Mouse (Mus musculus) myocyte (in vitro differentiated cells): ENCODE measurements around the gene Pparg.

ENCODE experiments used
- CEBPB ChIP-seq: IDR thresholded peaks from 2 replicates; pipeline ENCODE4 v1.6.1; 2011; ENCODE audit warnings: mild to moderate bottlenecking, moderate library complexity; ENCODE audit not compliant: poor library complexity, insufficient read depth, severe bottlenecking
- E2F4 ChIP-seq: IDR thresholded peaks from one replicate; pipeline ENCODE4 v1.6.1; 2011; ENCODE audit warnings: mild to moderate bottlenecking, control low read depth, moderate library complexity; ENCODE audit not compliant: insufficient read depth
- MAX ChIP-seq: IDR thresholded peaks from one replicate; pipeline ENCODE4 v1.6.1; 2011; ENCODE audit warnings: low read depth, mild to moderate bottlenecking, control low read depth
- MYOD1 ChIP-seq, 3 experiments: IDR thresholded peaks; one replicate each; pipeline ENCODE4 v1.6.1; 2011; ENCODE audit warnings: control low read depth in 2 of 3, low read depth in 2 of 3, mild to moderate bottlenecking in 2 of 3, moderate library complexity in 1 of 3; ENCODE audit not compliant: insufficient read length in 2 of 3, control insufficient read depth in 1 of 3
- MYOG ChIP-seq, 3 experiments: IDR thresholded peaks; one replicate each; pipeline ENCODE4 v1.6.1; 2011; ENCODE audit warnings: control low read depth in 2 of 3, low read depth in 2 of 3, mild to moderate bottlenecking in 2 of 3; ENCODE audit not compliant: insufficient read length in 2 of 3, control insufficient read depth in 1 of 3, insufficient read depth in 1 of 3
- POLR2A ChIP-seq: IDR thresholded peaks from one replicate; pipeline ENCODE4 v1.6.1; 2011; ENCODE audit warnings: low read depth, mild to moderate bottlenecking, control low read depth, moderate library complexity; ENCODE audit not compliant: insufficient read length
- POLR2AphosphoS2 ChIP-seq: IDR thresholded peaks from one replicate; pipeline ENCODE4 v1.6.1; 2011; ENCODE audit warnings: low read depth, control low read depth; ENCODE audit not compliant: insufficient read length
- REST ChIP-seq: IDR thresholded peaks from one replicate; pipeline ENCODE4 v1.6.1; 2011; ENCODE audit warnings: mild to moderate bottlenecking, control low read depth, moderate library complexity; ENCODE audit not compliant: insufficient read depth, insufficient read length
- TCF12 ChIP-seq: IDR thresholded peaks from one replicate; pipeline ENCODE4 v1.6.1; 2011; ENCODE audit warnings: mild to moderate bottlenecking, control low read depth; ENCODE audit not compliant: poor library complexity, insufficient read depth, severe bottlenecking
- USF1 ChIP-seq: IDR thresholded peaks from one replicate; pipeline ENCODE4 v1.6.1; 2011; ENCODE audit warnings: low read depth, mild to moderate bottlenecking, control low read depth, moderate library complexity

GRCm38 (mm10) chr6:115320927-115321714 is 39.6 kb upstream of the Pparg start:
- TF ChIP-seq USF1 (no peak), TCF12 (no peak), MAX (no peak), POLR2A (no peak), CEBPB (no peak), E2F4 (no peak), MYOG (IDR thresholded peaks at IDR 0.05; ENCODE audit: control insufficient read depth in 1 of 3, insufficient read depth in 1 of 3, insufficient read length in 2 of 3, low read depth in 2 of 3) (no peak), POLR2AphosphoS2 (no peak), MYOD1 (IDR thresholded peaks at IDR 0.05; ENCODE audit: control insufficient read depth in 1 of 3, insufficient read length in 2 of 3, low read depth in 2 of 3) (no peak), REST (no peak)
